Mouse (Mus musculus): ENCODE measurements around the gene Ppp1r2. TPM values are rescaled to one million over a fixed set of nuclear protein-coding genes. Genes with fewer than 3 reads are reported as not detected.

The Ppp1r2 gene
- polyA plus RNA-seq, 1 experiment: 51.1 TPM

DNA sequence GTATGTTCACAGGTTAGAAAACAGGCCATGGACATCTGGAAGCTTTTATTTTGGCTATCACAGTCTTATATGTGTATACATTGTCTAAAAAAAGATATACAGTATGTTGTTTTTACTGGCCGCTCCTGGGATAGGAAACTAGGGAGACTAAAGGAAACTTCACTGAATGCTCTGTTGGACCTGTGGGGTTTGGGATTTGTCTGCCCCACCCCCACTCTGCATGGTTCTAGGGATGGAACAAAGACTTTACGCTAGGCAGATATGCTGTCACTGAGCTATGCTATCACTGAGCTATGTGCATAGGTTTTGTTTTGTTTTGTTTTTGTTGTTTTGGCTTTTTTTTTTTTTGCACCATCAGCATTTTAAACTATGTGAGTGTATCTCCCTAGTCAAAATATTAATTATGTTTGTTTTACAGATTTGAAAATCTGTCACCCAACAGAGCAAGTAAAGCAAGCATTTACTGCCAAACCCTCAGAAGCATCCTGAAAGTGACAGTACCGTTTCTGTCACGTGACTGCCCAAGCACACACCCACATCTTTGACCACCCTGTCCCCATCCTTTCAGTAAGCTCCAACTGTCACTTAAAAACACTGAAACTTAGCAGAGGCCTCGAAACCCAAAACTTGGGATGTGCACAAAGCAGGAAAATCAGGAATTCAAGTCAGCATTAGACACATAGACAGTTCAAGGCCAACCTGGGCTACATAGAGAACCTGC, 30.3 kb upstream of the Ppp1r2 start:
- no peak for TF ChIP-seq CTCF (IDR thresholded peaks at IDR 0.05; ENCODE audit: borderline replicate concordance, extremely low read depth, insufficient read depth, insufficient read length)
- TF ChIP-seq POLR2A (IDR thresholded peaks at IDR 0.05; ENCODE audit: borderline replicate concordance, extremely low read depth, insufficient read depth, insufficient read length, poor library complexity, severe bottlenecking): no peak
- no peak for DNase-seq (ENCODE audit: low read depth)

DNA sequence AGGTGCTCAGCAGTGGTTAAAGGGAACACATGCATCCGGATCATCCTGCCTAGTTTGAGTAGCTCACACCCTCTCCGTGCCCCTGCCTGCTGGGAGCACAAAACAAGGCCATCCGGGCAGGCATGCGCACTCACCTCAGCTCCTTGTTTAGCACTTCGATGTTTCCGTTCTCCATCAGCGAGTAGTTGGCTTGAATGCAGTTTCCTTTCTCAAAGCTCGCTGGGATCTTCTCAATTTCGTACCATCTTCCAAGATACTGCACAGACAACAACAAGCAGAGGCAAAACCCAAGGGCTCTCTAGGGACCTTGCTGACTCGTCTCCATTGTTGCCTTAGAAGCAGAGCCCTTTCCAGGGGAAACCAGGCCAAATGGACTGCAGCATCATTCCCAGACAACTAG, 28.2 kb upstream of the Ppp1r2 start:
- DNase-seq (ENCODE audit: low read depth): peak; percentile 48
- TF ChIP-seq POLR2A (IDR thresholded peaks at IDR 0.05; ENCODE audit: borderline replicate concordance, extremely low read depth, insufficient read depth, insufficient read length, poor library complexity, severe bottlenecking) (no peak), CTCF (IDR thresholded peaks at IDR 0.05; ENCODE audit: borderline replicate concordance, extremely low read depth, insufficient read depth, insufficient read length) (no peak)

DNA sequence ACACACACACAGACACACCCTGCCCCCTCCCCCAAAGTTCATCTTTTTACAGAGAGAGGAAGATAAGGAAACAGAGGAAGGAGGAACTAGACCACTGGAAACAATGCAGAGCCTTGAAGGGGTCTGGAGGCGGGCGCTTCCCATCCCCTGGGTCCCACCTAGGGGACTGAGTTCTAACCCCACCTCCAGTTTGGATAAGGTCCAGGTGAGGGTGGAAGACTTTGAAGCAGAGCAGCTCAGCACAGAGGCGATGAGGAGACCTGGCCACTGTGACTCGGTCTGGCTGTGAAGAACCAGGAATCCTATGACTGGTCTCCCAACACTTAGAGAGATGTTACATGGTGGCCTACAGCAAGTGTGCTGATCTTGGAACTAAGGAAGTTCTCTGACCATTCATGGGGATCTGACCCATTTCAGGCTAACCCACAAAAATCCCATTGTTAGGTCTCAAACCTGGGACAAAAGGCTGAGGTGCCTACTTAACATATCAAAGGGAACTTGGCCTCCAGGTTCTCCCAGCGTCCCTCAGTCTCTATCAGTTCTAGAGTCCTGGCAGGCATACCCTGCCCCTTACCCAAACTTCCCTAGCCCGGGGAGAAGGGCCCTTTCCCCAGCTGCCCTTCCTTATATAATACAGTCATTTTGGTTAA, 25.9 kb upstream of the Ppp1r2 start:
- DNase-seq (ENCODE audit: low read depth): no peak
- TF ChIP-seq CTCF (IDR thresholded peaks at IDR 0.05; ENCODE audit: borderline replicate concordance, extremely low read depth, insufficient read depth, insufficient read length) (no peak), POLR2A (IDR thresholded peaks at IDR 0.05; ENCODE audit: borderline replicate concordance, extremely low read depth, insufficient read depth, insufficient read length, poor library complexity, severe bottlenecking) (no peak)

DNA sequence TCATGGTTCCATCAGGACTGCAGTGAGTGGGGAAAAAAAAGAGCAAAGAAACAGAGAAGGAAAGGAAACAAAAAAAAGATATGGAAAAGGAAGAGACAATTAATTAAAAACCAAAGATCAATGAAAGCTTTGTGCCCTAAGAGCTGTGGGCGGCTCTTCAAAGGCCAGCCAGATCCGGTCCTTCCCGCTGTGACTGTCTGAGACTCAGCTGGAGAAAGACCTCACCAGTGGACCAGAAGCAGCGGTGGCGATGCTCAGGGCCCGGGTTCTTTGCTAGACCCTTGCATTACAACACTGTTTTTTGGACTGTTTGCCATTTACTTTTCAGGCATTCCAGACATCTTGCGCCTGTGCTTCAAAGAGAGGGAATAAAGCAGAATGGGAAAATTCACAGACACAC, 25.4 kb upstream of the Ppp1r2 start:
- no peak for TF ChIP-seq POLR2A (IDR thresholded peaks at IDR 0.05; ENCODE audit: borderline replicate concordance, extremely low read depth, insufficient read depth, insufficient read length, poor library complexity, severe bottlenecking)
- TF ChIP-seq CTCF (IDR thresholded peaks at IDR 0.05; ENCODE audit: borderline replicate concordance, extremely low read depth, insufficient read depth, insufficient read length): no peak
- DNase-seq (ENCODE audit: low read depth): no peak

GRCm38 (mm10) chr16:31299960-31300353, 24.9 kb upstream of the Ppp1r2 start:
- DNase-seq (ENCODE audit: low read depth): peak; percentile 43
- TF ChIP-seq POLR2A (IDR thresholded peaks at IDR 0.05; ENCODE audit: borderline replicate concordance, extremely low read depth, insufficient read depth, insufficient read length, poor library complexity, severe bottlenecking) (no peak), CTCF (IDR thresholded peaks at IDR 0.05; ENCODE audit: borderline replicate concordance, extremely low read depth, insufficient read depth, insufficient read length) (no peak)

GRCm38 (mm10) chr16:31299164-31299959, 24.3 kb upstream of the Ppp1r2 start:
- TF ChIP-seq CTCF (IDR thresholded peaks at IDR 0.05; ENCODE audit: borderline replicate concordance, extremely low read depth, insufficient read depth, insufficient read length): no peak
- DNase-seq (ENCODE audit: low read depth): no peak

- TF ChIP-seq POLR2A (IDR thresholded peaks at IDR 0.05; ENCODE audit: borderline replicate concordance, extremely low read depth, insufficient read depth, insufficient read length, poor library complexity, severe bottlenecking) (no peak), CTCF (IDR thresholded peaks at IDR 0.05; ENCODE audit: borderline replicate concordance, extremely low read depth, insufficient read depth, insufficient read length) (no peak)
- no peak for DNase-seq (ENCODE audit: low read depth)
These were observed 22.0 kb upstream of the Ppp1r2 start for GRCm38 (mm10) chr16:31297113-31297512.

- DNase-seq (ENCODE audit: low read depth): no peak
- TF ChIP-seq POLR2A (IDR thresholded peaks at IDR 0.05; ENCODE audit: borderline replicate concordance, extremely low read depth, insufficient read depth, insufficient read length, poor library complexity, severe bottlenecking): no peak
- TF ChIP-seq CTCF (IDR thresholded peaks at IDR 0.05; ENCODE audit: borderline replicate concordance, extremely low read depth, insufficient read depth, insufficient read length): no peak
These were observed 18.7 kb upstream of the Ppp1r2 start for GRCm38 (mm10) chr16:31293761-31294160.

GRCm38 (mm10) chr16:31290751-31291365, 15.8 kb upstream of the Ppp1r2 start:
- TF ChIP-seq CTCF (IDR thresholded peaks at IDR 0.05; ENCODE audit: borderline replicate concordance, extremely low read depth, insufficient read depth, insufficient read length) (no peak), POLR2A (IDR thresholded peaks at IDR 0.05; ENCODE audit: borderline replicate concordance, extremely low read depth, insufficient read depth, insufficient read length, poor library complexity, severe bottlenecking) (no peak)
- DNase-seq (ENCODE audit: low read depth): no peak

DNA sequence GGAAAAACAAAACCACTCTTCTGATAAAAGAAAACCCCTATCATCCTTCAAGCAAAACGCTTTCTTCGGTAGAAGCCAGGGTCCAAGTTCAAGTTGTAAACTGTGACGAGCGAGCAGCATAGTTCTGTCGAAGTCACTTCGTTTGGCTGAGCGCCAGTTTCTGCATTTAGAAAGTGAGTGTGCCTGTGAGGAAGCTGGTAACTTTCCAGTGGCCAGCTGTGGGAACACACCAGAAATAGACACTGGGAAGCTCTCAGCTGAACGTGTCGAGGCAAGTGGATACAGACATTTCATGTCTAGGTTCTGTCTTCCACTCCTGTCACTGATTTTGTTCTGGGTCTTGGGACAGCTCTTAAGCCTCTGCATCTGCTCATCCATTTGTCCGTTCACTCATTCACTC, 15.2 kb upstream of the Ppp1r2 start:
- peak; percentile 62 for DNase-seq (ENCODE audit: low read depth)
- TF ChIP-seq CTCF (IDR thresholded peaks at IDR 0.05; ENCODE audit: borderline replicate concordance, extremely low read depth, insufficient read depth, insufficient read length) (no peak), POLR2A (IDR thresholded peaks at IDR 0.05; ENCODE audit: borderline replicate concordance, extremely low read depth, insufficient read depth, insufficient read length, poor library complexity, severe bottlenecking) (no peak)

DNA sequence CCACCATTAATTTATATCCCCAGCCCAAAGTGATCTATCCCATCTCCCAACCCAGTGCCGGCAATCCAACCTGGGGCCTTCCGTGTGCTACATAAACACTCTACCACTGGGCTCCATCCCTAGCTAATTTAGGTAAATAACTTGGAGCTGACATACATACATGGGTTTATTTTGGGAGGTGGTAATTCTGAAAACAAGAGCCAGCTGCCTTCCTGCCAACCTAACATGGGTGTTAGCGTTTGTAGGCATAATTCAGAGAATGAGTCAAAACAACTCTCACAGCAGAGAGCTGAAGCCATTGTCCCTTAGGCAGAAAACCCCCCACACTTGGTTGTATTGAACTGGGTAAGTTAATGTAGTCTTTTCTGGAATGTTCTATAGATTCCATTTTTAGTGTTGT, 12.6 kb upstream of the Ppp1r2 start:
- no peak for DNase-seq (ENCODE audit: low read depth)
- no peak for TF ChIP-seq CTCF (IDR thresholded peaks at IDR 0.05; ENCODE audit: borderline replicate concordance, extremely low read depth, insufficient read depth, insufficient read length)
- TF ChIP-seq POLR2A (IDR thresholded peaks at IDR 0.05; ENCODE audit: borderline replicate concordance, extremely low read depth, insufficient read depth, insufficient read length, poor library complexity, severe bottlenecking): no peak
